Mouse (Mus musculus) midbrain, embryonic 14.5 days (tissue): Measurements from ENCODE around the gene Xdh. TPM values are rescaled to one million over a fixed set of nuclear protein-coding genes. Genes with fewer than 3 reads are reported as not detected.

ENCODE experiments used
- ATAC-seq: fragments of 200-750 bp; cut with Nextera tagmentation; 2 replicates; pipeline ENCODE4 v1.8.0; 2017; ENCODE audit warnings: moderate number of reproducible peaks, moderate library complexity; ENCODE audit not compliant: low FRiP score, low TSS enrichment
- DNase-seq: peaks from one replicate; pipeline ENCODE4 v3.0.0-alpha.2; 2015
- H3K27ac ChIP-seq: fragments of 300-500 bp; sonication (generic); replicated peaks from 2 replicates; pipeline ENCODE4 v1.5.1; 2014; ENCODE audit warnings: mild to moderate bottlenecking, low read depth, low read length, moderate library complexity
- H3K27me3 ChIP-seq: fragments of 300-500 bp; sonication (generic); 2 replicates; pipeline ENCODE4 v1.6.1; 2014; ENCODE audit warnings: low read length, control low read depth, mixed read lengths; ENCODE audit not compliant: control insufficient read depth, insufficient read depth
- H3K36me3 ChIP-seq: fragments of 300-500 bp; sonication (generic); 2 replicates; pipeline ENCODE4 v1.6.1; 2014; ENCODE audit warnings: low read length, control low read depth; ENCODE audit not compliant: control insufficient read depth, insufficient read depth
- H3K4me1 ChIP-seq: fragments of 300-500 bp; sonication (generic); 2 replicates; pipeline ENCODE4 v1.6.1; 2014; ENCODE audit warnings: mild to moderate bottlenecking, antibody characterized with exemption, low read length, control low read depth; ENCODE audit not compliant: control insufficient read depth, insufficient read depth
- H3K4me2 ChIP-seq: fragments of 300-500 bp; sonication (generic); 2 replicates; pipeline ENCODE4 v1.6.1; 2014; ENCODE audit warnings: mild to moderate bottlenecking, low read length, moderate library complexity
- H3K4me3 ChIP-seq: fragments of 300-500 bp; sonication (generic); replicated peaks from 2 replicates; pipeline ENCODE4 v1.5.1; 2014; ENCODE audit warnings: low read depth, low read length
- H3K9ac ChIP-seq: fragments of 300-500 bp; sonication (generic); replicated peaks from 2 replicates; pipeline ENCODE4 v1.6.1; 2014; ENCODE audit warnings: mild to moderate bottlenecking, low read length, moderate library complexity
- H3K9me3 ChIP-seq: fragments of 300-500 bp; sonication (generic); 2 replicates; pipeline ENCODE4 v1.6.1; 2016; ENCODE audit warnings: low read length, control low read depth, mixed read lengths; ENCODE audit not compliant: control insufficient read depth
- WGBS: fragments of 180-500 bp; shearing (Covaris S2); extraction: QIAGEN DNeasy Blood & Tissue Kit; methylation state at CpG from one replicate; pipeline ENCODE4 v1.1.7; 2014; 5-methylcytosine and 5-hydroxymethylcytosine counted together
- polyA plus RNA-seq: library from polyadenylated mRNA; unstranded; fragments of >200 nt; fragmentation: Nextera tagmentation; extraction: Ambion mirVana; gene quantifications from 2 replicates; pipeline ENCODE4 v1.2.1, GENCODE M21; 2014

Gene Xdh
- polyA plus RNA-seq, 1 experiment from 2014 or later = 0.30 TPM

DNA sequence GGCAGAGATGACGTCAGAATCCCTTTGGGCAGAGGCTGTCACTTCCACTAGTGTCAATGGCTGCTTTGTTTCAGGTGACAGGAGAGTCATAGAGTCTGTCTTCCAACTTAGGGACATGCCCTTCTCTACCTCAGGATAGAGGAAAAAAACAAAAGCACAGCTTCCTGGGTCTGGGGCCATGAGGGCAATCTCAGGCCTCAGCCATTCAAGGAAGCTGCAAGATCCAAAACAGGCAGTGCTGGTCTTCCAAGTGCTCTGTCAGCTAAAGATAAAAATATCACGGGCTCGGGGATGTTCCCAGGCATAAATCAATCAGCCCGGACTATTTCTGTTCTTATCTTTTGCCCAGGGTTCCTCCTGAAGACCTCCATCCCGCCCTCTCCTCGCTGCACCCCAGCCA, 68.7 kb downstream of the Xdh start:
- Histone ChIP-seq H3K4me1 (no peaks in the 10 kb centered on the region), H3K27me3 (no peaks in the 10 kb centered on the region), H3K9me3 (no peaks in the 10 kb centered on the region), H3K36me3 (no peaks in the 10 kb centered on the region), H3K9ac (no peak overlapping the region), H3K4me2 (no peak overlapping the region), H3K4me3 (no peak overlapping the region), H3K27ac (no peak overlapping the region)
- 79% methylated on average over 6 of the region's 6 CpGs for WGBS
- DNase-seq = no peak
- no peak for ATAC-seq

DNA sequence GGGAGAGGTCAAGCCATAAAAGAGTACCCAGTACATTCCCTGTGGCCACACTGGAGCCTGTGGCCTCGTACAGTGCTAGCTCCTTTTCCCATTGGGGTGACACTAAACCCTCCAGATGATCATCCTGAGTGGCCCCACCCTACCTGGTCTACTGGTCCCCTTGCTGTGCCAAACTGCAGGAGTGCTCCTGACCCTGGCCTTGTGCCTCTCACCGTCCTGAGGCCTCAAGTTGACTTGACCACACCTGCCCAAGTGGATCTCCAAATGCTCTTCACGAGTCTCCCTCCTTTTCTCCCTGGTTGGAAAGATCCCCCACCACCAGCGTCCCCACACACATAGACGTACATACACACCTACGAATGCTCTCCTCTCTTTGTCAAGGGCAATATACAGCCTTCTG, 69.7 kb downstream of the Xdh start:
- Histone ChIP-seq H3K4me1 (no peaks in the 10 kb centered on the region), H3K9ac (no peak overlapping the region), H3K4me3 (no peak overlapping the region), H3K27ac (no peak overlapping the region), H3K9me3 (no peaks in the 10 kb centered on the region), H3K4me2 (no peak overlapping the region), H3K27me3 (no peaks in the 10 kb centered on the region), H3K36me3 (no peaks in the 10 kb centered on the region)
- WGBS = 88% methylated on average over 6 of the region's 6 CpGs
- DNase-seq = no peak
- ATAC-seq = no peak

DNA sequence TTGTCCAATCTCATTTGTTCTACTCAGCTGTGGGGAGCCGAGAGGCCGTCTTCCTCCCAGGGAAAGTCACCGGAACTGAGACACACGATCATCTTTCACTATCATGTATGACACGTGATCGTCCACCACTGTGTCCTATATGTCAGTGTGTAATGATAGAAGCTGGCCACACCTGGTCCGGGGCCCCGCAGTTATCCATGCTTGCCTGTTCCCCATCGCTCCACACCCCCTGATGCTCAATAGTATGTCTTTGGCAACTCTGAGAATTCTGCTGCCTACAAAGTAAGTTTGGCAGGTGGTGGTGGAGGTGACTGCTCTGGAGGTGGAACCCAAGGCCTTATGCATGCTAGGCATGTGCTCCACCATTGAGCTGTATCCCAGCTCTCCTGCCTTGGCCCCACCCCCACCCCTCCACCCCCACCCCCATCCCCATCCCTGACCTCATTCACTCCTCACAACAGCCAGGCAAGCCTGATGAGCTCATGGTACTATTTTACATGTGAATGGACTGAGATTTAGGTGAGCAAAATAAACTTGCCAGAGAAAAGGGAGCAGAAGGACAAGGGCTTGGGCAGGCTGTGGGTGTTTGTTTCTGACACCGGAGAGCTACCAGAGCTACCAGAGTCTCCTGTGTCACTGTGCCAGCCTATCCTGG, 70.6 kb downstream of the Xdh start:
- Histone ChIP-seq H3K27me3 (no peaks in the 10 kb centered on the region), H3K27ac (no peak overlapping the region), H3K4me2 (no peak overlapping the region), H3K9me3 (no peaks in the 10 kb centered on the region), H3K4me1 (no peaks in the 10 kb centered on the region), H3K9ac (no peak overlapping the region), H3K36me3 (no peaks in the 10 kb centered on the region), H3K4me3 (no peak overlapping the region)
- 88% methylated on average over 10 of the region's 10 CpGs for WGBS
- DNase-seq (no peak), ATAC-seq (peak; percentile 34; the same call in 1 of the 2 replicates)

- Histone ChIP-seq H3K4me2 (no peak overlapping the region), H3K27ac (no peak overlapping the region), H3K36me3 (no peaks in the 10 kb centered on the region), H3K9me3 (no peaks in the 10 kb centered on the region), H3K27me3 (no peaks in the 10 kb centered on the region), H3K4me3 (no peak overlapping the region), H3K9ac (no peak overlapping the region), H3K4me1 (no peaks in the 10 kb centered on the region)
- DNase-seq (no peak), ATAC-seq (no peak)
- 87% methylated on average over 7 of the region's 7 CpGs for WGBS
Measured at GRCm38 (mm10) chr17:73875674-73876073, 74.3 kb downstream of the Xdh start.

DNA sequence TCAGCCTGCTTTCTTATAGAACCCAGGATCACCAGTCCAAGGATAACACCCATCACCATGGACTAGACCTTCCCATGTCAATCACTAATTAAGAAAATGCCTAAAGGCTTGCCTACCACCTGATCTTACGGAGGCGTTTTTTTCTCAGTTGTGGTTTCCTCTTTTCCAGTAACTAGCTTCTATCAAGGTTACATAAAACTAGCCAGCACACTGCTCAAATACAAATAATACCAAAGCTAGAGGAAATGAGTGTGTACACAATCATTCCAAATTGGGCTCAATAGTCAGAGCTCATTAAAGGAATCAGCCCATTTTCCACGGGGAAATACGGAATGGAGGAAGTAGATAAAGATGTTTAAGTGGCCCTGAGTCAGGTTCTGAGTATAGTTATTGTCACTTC, 74.7 kb downstream of the Xdh start:
- Histone ChIP-seq H3K4me2 (no peak overlapping the region), H3K36me3 (no peaks in the 10 kb centered on the region), H3K27me3 (no peaks in the 10 kb centered on the region), H3K9me3 (no peaks in the 10 kb centered on the region), H3K27ac (no peak overlapping the region), H3K4me1 (no peaks in the 10 kb centered on the region), H3K4me3 (no peak overlapping the region), H3K9ac (no peak overlapping the region)
- WGBS = 96% methylated on average over 4 of the region's 4 CpGs
- ATAC-seq (no peak), DNase-seq (no peak)

- Histone ChIP-seq H3K27ac (no peak overlapping the region), H3K9ac (no peak overlapping the region), H3K9me3 (no peaks in the 10 kb centered on the region), H3K27me3 (no peaks in the 10 kb centered on the region), H3K36me3 (no peaks in the 10 kb centered on the region), H3K4me1 (no peaks in the 10 kb centered on the region), H3K4me3 (no peak overlapping the region), H3K4me2 (no peak overlapping the region)
- WGBS = 91% methylated on average over 14 of the region's 14 CpGs
- ATAC-seq = no peak
- DNase-seq = no peak
Measured at GRCm38 (mm10) chr17:73870956-73871605, 78.9 kb downstream of the Xdh start.

DNA sequence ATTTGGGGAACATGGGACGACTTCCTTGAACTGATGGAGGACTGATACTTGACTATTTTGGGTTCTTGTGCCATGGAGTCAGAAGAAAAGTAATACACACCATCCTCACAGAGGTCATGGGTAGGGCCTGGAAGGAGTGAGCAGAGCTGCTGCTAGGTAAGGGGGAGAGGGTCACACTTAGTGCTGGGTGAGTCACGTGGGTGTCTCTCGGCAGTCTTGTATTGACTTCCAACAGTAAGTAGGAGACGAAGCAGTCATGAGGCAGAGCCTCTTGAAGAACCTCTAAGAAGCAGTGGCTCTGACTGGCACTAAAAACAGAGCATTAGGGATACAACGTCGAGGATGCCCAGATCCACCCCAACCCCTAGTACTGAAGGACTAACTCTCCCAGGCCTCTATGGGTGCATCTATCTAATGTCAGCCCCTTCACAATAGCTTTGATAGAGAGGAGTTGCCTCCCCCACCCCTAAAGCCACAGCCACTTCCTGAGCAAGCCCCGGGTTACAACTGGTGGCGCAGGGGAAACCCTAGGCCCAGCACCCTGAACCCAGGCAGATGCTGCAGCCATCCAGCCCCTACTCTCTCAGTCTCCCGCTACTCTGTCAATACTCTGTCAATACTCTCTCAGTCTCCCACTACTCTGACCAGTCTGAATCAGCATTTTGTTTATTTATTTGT, 80.8 kb downstream of the Xdh start:
- Histone ChIP-seq H3K27ac (no peak overlapping the region), H3K9me3 (no peaks in the 10 kb centered on the region), H3K4me1 (no peaks in the 10 kb centered on the region), H3K9ac (no peak overlapping the region), H3K27me3 (no peaks in the 10 kb centered on the region), H3K4me3 (no peak overlapping the region), H3K36me3 (no peaks in the 10 kb centered on the region), H3K4me2 (no peak overlapping the region)
- DNase-seq (no peak), ATAC-seq (no peak)
- 93% methylated on average over 9 of the region's 9 CpGs for WGBS

GRCm38 (mm10) chr17:73853717-73854116, 96.3 kb downstream of the Xdh start:
- Histone ChIP-seq H3K27ac (no peak overlapping the region), H3K4me2 (no peak overlapping the region), H3K9me3 (no peaks in the 10 kb centered on the region), H3K36me3 (no peaks in the 10 kb centered on the region), H3K4me1 (no peaks in the 10 kb centered on the region), H3K27me3 (no peaks in the 10 kb centered on the region), H3K4me3 (no peak overlapping the region), H3K9ac (no peak overlapping the region)
- WGBS = 35% methylated on average over 4 of the region's 4 CpGs
- DNase-seq (no peak), ATAC-seq (no peak)

DNA sequence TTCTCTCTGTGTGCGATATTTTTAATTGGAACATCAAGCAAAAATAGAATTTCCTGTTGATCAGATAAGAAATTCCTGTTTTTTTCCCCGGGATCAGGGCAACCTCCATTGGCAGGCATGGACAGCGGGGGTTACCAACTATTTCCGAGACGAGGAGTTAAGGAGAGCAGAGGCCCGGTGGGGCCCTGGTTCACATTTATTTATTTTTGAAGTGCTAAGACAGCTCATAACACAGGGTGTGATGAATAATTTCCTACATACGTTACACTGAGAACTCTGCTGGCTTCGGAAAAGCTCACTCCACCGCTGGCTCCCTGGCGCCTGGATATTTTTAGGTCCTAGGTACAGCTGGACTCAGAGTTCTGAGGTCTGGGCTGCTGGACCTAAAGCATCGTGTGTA, 97.0 kb downstream of the Xdh start:
- Histone ChIP-seq H3K27ac (no peak overlapping the region), H3K4me3 (no peak overlapping the region), H3K4me2 (no peak overlapping the region), H3K9ac (no peak overlapping the region), H3K36me3 (no peaks in the 10 kb centered on the region), H3K27me3 (no peaks in the 10 kb centered on the region), H3K4me1 (no peaks in the 10 kb centered on the region), H3K9me3 (no peaks in the 10 kb centered on the region)
- no peak for ATAC-seq
- no peak for DNase-seq
- WGBS = 88% methylated on average over 11 of the region's 11 CpGs
